Mouse (Mus musculus) adrenal gland, adult (tissue): ENCODE results near the gene Rap1gap.

Experiments used
- DNase-seq, 2 experiments: peaks; one replicate each; pipeline ENCODE4 v3.0.0; 2022 to 2023; ENCODE audit warnings: low spot score in 1 of 2; ENCODE audit not compliant: inconsistent age in 2 of 2

Rap1gap gene

GRCm38 (mm10) chr4:137664433-137664979, at the start of gene Rap1gap:
Gene Rap1gap, plus strand, starts transcription at chr4:137664726.
- DNase-seq, result peak in 1 of 2 experiments; percentile 74

- DNase-seq, result peak in 1 of 2 experiments; percentile 43
Measured at GRCm38 (mm10) chr4:137622847-137623246, 41.7 kb upstream of the Rap1gap start.

GRCm38 (mm10) chr4:137627476-137628235, 36.9 kb upstream of the Rap1gap start:
- DNase-seq, result peak; percentile 45 to 74

GRCm38 (mm10) chr4:137628400-137628799, 36.1 kb upstream of the Rap1gap start:
- no peak for DNase-seq

GRCm38 (mm10) chr4:137629354-137629753, 35.2 kb upstream of the Rap1gap start:
- peak; percentile 73 to 86 for DNase-seq

GRCm38 (mm10) chr4:137630153-137630552, 34.4 kb upstream of the Rap1gap start:
- DNase-seq, result no peak

GRCm38 (mm10) chr4:137631596-137631995, 32.9 kb upstream of the Rap1gap start:
- DNase-seq, result peak; percentile 88 to 89

- DNase-seq, result peak in 1 of 2 experiments; percentile 63
Measured at GRCm38 (mm10) chr4:137633394-137633793, 31.1 kb upstream of the Rap1gap start.

GRCm38 (mm10) chr4:137636597-137636996, 27.9 kb upstream of the Rap1gap start:
- DNase-seq, result no peak

GRCm38 (mm10) chr4:137641556-137641955, 23.0 kb upstream of the Rap1gap start:
- peak in 1 of 2 experiments; percentile 76 for DNase-seq

GRCm38 (mm10) chr4:137642101-137642500, 22.4 kb upstream of the Rap1gap start:
- DNase-seq, result no peak

- DNase-seq, result peak; percentile 68 to 87
Measured at GRCm38 (mm10) chr4:137643459-137643858, 21.1 kb upstream of the Rap1gap start.

GRCm38 (mm10) chr4:137646262-137646661, 18.3 kb upstream of the Rap1gap start:
- DNase-seq, result no peak

GRCm38 (mm10) chr4:137647648-137648047, 16.9 kb upstream of the Rap1gap start:
- DNase-seq, result no peak

GRCm38 (mm10) chr4:137648230-137648629, 16.3 kb upstream of the Rap1gap start:
- DNase-seq, result no peak

GRCm38 (mm10) chr4:137650912-137651311, 13.6 kb upstream of the Rap1gap start:
- DNase-seq, result no peak

GRCm38 (mm10) chr4:137652835-137653346, 11.6 kb upstream of the Rap1gap start:
- peak in 1 of 2 experiments; percentile 54 for DNase-seq

- no peak for DNase-seq
Measured at GRCm38 (mm10) chr4:137655241-137656031, 9.1 kb upstream of the Rap1gap start.

- no peak for DNase-seq
Measured at GRCm38 (mm10) chr4:137657674-137658073, 6.9 kb upstream of the Rap1gap start.

GRCm38 (mm10) chr4:137659541-137659940, 5.0 kb upstream of the Rap1gap start:
- no peak for DNase-seq

- DNase-seq, result no peak
Measured at GRCm38 (mm10) chr4:137660364-137661077, 4.0 kb upstream of the Rap1gap start.
